In genomic region chr11:3408997-3409732, GRCm38 (mm10) we compare ENCODE assay signal across 7 mouse cellular contexts. TPM values are rescaled to one million over a fixed set of nuclear protein-coding genes. Genes with fewer than 3 reads are reported as not detected.
DNase-seq lines count a peak whose midpoint lies in the region; ATAC-seq lines count a peak whose summit lies in the region.

Gene Limk2, minus strand, starts transcription at chr11:3409189.

- peak within 1 kb of the TSS; percentile 84 for H3K4me3 ChIP-seq in embryonic facial prominence, embryonic 10.5 days
- H3K4me3 ChIP-seq in limb, embryonic 10.5 days = peak within 1 kb of the TSS; percentile 89
- peak within 1 kb of the TSS; percentile 68 for H3K4me3 ChIP-seq in midbrain, embryonic 13.5 days (replicated peaks)

- peaks cover 5% of the 10 kb centered on the region for H3K36me3 ChIP-seq in embryonic facial prominence, embryonic 10.5 days (replicated peaks)
- H3K36me3 ChIP-seq in limb, embryonic 10.5 days = peaks cover 5% of the 10 kb centered on the region
- H3K36me3 ChIP-seq in midbrain, embryonic 13.5 days = peaks cover 6% of the 10 kb centered on the region; the same call in 1 of the 2 replicates

- peak; percentile 97 for DNase-seq in adrenal gland, postnatal 10 days
- peak; percentile 95 for DNase-seq in embryonic facial prominence, embryonic 10.5 days (ENCODE audit: low spot score)
- peak; percentile 86 for DNase-seq in kidney, adult 11 months
- peak; percentile 95 for DNase-seq in limb, embryonic 10.5 days (ENCODE audit: low spot score)
- DNase-seq in spleen, adult 12 weeks (ENCODE audit: low spot score) = peak; percentile 87

- H3K4me1 ChIP-seq in embryonic facial prominence, embryonic 10.5 days = peaks cover 15% of the 10 kb centered on the region
- H3K4me1 ChIP-seq in limb, embryonic 10.5 days = peaks cover 13% of the 10 kb centered on the region
- peaks cover 15% of the 10 kb centered on the region for H3K4me1 ChIP-seq in midbrain, embryonic 13.5 days (replicated peaks)

- ATAC-seq in granulocyte monocyte progenitor cell, adult 5-6 weeks (replicated peaks; ENCODE audit: poor library complexity, severe bottlenecking) = peak; percentile 98
- peak; percentile 97 for ATAC-seq in midbrain, embryonic 13.5 days

- peak within 1 kb of the TSS; percentile 76 for H3K9ac ChIP-seq in midbrain, embryonic 13.5 days (replicated peaks)

- H3K27me3 ChIP-seq in embryonic facial prominence, embryonic 10.5 days (replicated peaks; ENCODE audit: low read depth, poor library complexity, severe bottlenecking) = no peaks in the 10 kb centered on the region
- peaks cover 8% of the 10 kb centered on the region; the same call in 1 of the 2 replicates for H3K27me3 ChIP-seq in limb, embryonic 10.5 days (ENCODE audit: low read depth, poor library complexity, severe bottlenecking)
- no peaks in the 10 kb centered on the region for H3K27me3 ChIP-seq in midbrain, embryonic 13.5 days

- peak within 1 kb of the TSS; percentile 87 for H3K27ac ChIP-seq in embryonic facial prominence, embryonic 10.5 days (replicated peaks)
- peak within 1 kb of the TSS; percentile 88 for H3K27ac ChIP-seq in limb, embryonic 10.5 days
- peak within 1 kb of the TSS; percentile 56; the same call in 1 of the 2 replicates for H3K27ac ChIP-seq in midbrain, embryonic 13.5 days

- WGBS in embryonic facial prominence, embryonic 10.5 days = 3% methylated on average over 45 of the region's 45 CpGs
- 3% methylated on average over 40 of the region's 45 CpGs for WGBS in limb, embryonic 10.5 days
- WGBS in midbrain, embryonic 13.5 days = 3% methylated on average over 43 of the region's 45 CpGs

- no peaks in the 10 kb centered on the region for H3K9me3 ChIP-seq in embryonic facial prominence, embryonic 10.5 days
- no peaks in the 10 kb centered on the region for H3K9me3 ChIP-seq in limb, embryonic 10.5 days (replicated peaks)
- no peaks in the 10 kb centered on the region for H3K9me3 ChIP-seq in midbrain, embryonic 13.5 days

- H3K4me2 ChIP-seq in midbrain, embryonic 13.5 days (replicated peaks) = peak within 1 kb of the TSS; percentile 63

RNA-seq across cellular contexts. Expression of gene Limk2, which starts in this region (rescaled TPM):
- total RNA-seq in adrenal gland, postnatal 10 days (2021) = 10 to 100 TPM; 23.8 to 33.2 TPM
- polyA plus RNA-seq in embryonic facial prominence, embryonic 10.5 days (2016; fragmentation: Nextera tagmentation; extraction: Ambion mirVana) = 57.9 and 60.5 TPM in 2 replicates
- 15.2 and 29.8 TPM in 2 replicates for total RNA-seq in granulocyte monocyte progenitor cell, adult 5-6 weeks (2014; fragmentation: Nextera tagmentation)
- total RNA-seq in granulocyte monocyte progenitor cell, adult 5-6 weeks (2017) = 12.1 and 24.2 TPM in 2 replicates
- 45.2 and 54.6 TPM in 2 replicates for polyA plus RNA-seq in limb, embryonic 10.5 days (2016; fragmentation: Nextera tagmentation; extraction: Ambion mirVana)
- 134 and 138 TPM in 2 replicates for polyA plus RNA-seq in midbrain, embryonic 13.5 days (2015; fragmentation: Nextera tagmentation; extraction: Ambion mirVana)

Comparison
In these comparisons a context has a peak if more than half of its experiments do, and no peak if none do; other contexts are left out.
1. Peak in every context shown above with its lines: DNase-seq, ATAC-seq, H3K4me3 ChIP-seq and H3K27ac ChIP-seq.